Mouse (Mus musculus) spleen, postnatal 36 days (tissue): ENCODE measurements around the gene Krt8.

Experiments
- DNase-seq, 2 experiments: peaks; one replicate each; pipeline ENCODE4 v3.0.0; 2022; ENCODE audit warnings: low spot score in 2 of 2, mixed read lengths in 1 of 2

Krt8 gene

DNA sequence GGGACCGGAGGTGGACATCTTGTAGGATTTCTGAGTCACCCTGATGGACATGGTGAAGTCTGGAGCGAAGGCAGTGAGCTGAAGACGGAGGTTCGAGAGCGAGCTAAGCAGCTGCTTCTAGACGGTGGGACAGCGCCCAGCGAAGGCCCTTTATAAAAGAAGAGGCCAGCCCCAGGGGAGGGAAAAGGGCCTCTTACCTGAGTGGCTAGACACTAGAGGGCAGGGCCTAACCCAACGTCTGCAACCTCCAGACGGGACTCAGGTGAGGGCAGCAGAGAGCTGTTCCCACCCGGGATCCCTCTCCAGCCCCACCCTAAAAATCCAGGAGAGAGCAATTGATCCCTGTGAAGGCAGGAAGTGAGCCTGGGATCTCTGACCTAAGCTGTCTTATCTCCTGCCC, at the start of gene Krt8:
TSS of gene Krt8 (minus strand) at position 294 of the 400 bp plus-strand sequence.
- no peak for DNase-seq

DNA sequence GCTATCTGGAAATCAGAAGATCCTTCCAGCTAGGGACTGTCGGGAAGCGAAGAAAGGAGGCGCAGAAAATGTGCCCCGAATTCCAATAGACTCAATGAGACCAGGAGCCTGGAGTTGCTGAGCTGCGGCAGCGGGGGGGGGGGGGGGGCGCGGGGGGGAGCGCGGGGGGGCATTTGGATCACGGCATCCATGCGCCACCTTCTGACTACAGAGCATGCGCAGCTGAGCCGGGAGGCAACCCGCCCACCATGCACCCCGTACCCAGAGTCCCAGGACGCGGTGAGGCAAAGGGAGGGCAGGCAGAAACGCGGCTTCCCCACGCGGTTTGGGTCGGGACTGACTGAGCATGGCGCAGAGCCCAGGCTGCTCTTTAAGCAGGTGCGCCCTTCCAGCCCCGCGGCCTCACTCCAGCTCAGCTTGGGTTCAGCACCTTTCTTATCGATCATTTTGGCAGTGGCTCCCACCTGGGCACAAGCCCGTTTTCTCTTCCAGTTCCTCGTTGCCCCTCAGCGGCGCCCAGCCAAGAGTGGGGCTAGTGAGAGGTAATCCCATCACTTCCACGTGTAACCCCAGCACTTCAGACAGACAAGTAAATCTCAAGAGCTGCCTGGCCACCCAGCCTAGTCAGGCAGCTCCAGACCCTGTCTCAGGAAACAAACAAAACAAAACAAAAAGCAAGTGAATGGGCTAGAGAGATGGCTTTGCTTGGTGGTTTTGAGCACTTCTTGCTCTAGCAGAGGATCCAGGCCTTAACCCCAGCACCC, 47.8 kb upstream of the Krt8 start:
- DNase-seq: no peak

DNA sequence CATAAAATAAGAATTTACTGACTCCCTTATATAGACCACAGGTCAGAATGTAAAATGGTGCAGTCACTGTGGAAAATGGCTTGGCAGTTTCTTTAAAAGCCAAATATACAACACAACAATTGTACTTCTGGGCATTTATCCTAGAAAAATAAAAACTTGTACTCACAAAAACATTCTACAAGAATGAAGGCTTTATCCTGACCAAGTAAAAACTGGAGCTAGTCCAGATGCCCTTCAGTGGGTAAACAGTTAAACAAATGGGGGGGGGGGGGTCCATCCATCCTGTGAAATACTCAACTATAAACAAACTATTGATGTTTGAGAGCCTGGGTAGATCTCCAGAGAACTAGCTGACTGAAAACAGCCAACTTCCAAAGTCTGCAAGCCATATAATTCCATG, 45.6 kb upstream of the Krt8 start:
- DNase-seq: no peak

DNA sequence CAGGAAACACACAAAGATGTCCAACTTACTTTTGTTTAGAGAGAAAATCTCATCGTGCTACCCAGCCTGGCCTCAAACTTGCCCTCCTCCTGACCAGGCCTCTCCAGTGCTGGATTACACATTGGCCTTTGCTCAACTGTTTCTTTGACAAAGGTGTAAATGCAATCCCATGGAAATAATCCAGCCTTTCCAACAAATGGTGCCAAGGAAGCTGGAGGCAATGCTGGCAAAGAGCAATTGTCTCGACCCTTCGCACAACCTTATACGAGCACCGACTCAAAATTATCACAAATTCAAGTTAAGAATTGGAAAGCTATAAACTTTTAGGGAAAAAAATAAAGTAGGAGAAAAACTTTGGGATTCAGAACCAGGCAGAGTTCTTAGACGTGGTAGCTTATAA, 43.7 kb upstream of the Krt8 start:
- no peak for DNase-seq

DNA sequence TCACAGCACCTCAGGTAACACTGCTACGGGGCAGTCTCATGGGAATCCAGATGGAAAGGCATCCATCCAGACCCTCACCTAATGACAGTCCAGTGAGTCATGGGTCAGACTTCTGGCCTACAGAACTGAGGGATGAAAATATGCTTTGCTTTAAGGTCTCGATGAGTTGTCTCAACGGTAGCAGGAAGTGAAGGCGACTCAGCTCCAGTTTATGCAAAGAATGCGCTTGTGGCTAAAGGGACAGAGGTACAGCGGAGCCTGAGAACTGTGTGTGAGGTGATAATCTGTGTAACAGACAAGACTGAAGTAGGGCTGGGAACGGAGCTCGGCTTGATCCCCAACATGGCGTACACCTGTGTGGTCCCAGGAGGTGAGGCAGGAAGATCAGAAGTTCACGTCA, 41.4 kb upstream of the Krt8 start:
- DNase-seq: no peak

DNA sequence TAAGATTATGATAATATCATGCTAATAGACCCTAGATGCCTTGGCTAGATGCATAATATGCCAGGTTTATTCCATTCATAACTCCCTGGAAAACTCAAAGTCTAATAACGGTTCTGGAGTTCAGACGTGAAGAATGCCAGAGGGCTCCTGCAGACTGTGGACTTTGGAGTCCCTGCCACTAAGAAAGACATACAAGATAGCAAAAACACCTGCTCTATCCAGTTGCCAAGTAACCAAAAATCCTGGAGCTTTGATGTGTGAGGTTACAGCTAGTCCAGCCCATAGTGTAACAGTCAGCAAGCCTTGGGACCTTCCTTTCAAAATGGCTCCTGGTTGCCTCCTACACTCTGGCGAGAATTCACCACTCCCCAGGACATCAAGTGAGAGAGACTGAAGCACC, 40.5 kb upstream of the Krt8 start:
- DNase-seq: no peak

DNA sequence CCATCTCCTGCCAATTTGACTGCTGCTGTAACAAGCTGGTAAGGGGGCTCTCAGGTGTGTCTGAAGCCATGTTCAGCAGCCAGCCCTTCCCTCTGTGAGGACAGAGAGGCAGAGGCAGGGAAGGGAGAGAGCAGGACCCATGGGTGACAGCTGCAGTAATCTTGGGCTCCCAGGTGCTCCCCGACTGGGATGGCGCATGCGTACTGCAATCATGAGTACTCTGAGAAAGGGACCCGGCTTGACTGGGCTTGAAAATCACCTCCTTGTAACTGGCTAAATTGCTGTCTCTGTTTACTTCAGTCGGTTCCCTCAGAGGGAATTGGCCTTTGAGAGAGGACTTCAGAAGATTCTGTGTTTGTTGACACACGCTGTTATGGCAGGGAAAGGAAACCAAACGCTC, 37.7 kb upstream of the Krt8 start:
- no peak for DNase-seq

DNA sequence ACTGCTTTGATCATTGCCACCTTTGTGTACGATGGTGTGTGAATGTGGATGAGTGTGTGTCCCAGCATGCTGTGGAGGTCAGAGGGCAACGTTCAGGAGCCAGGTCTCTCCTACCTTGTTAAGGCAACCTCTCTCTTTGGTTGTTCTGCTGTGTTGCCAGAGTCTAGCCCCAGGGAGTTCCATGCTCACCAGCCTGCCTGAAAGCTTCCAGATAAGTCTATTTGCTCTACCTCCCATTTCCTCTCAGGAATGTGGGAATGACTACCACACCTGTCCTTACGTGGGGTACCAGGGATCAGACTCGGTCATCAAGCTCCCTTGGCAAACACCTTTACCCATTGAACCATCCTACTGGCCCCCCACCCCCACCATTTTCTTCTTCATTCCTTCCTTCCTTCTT, 36.0 kb upstream of the Krt8 start:
- no peak for DNase-seq

DNA sequence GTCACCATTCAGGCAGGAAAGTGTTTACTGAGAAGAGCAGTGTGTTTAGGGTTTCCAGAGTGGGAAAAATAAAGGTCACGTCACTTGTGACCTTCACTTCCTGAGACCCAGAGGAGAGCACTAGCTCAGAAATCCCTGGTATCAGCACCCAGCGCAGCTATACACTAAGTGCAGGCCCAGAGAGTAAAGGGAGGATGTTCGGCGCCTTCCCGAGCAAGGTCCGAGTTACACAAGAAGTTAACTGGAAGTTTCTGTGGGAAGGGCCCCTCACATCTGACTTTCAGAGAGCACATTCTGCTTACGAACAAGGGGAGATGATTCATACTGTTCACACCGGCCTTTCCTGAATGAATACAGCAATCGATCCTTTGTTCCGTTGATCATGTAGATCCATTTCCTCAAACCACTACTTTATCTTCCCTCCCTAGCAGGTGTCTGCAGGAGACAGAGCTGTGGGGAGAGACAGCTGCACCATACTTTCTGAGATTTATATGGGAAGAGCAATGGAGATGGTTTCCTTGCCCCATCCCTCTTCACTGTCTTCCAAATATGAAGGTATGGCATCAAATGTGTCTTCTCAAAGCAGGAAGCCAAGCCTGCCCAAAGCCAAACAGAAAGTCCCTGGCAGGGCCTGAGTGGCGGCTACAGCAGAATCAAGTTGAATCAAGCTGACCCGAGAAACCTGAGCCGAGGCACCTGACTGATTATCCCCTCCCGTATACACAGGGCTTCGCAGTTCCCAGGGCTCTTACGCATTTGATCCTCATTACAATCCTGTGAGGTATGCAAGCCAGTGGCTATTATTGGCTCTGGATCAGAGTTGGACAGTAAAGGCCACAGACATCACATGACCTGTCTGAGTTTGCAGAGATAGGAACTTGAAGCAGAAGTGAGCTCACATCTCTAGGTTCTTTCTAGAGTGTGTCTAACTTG, 30.1 kb upstream of the Krt8 start:
- DNase-seq: no peak

DNA sequence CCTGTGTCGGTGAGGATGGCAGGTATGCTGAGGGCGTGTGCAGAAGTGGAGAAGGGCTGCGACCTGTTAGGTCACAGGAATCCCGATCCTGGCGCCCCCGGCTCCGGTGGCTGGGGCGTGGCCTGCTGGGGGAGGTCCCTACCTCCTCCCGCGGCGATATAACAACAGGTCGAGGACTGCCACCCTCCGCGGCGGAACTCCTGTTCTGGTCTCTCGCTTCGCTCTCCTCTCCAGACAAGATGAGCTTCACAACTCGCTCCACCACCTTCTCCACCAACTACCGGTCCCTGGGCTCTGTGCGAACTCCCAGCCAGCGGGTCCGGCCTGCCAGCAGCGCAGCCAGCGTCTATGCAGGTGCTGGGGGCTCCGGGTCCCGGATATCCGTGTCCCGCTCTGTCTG, 23.8 kb upstream of the Krt8 start, which contains the start of gene Krt18:
TSS of gene Krt18 (plus strand) at position 141 of the 400 bp plus-strand sequence.
- DNase-seq: no peak

DNA sequence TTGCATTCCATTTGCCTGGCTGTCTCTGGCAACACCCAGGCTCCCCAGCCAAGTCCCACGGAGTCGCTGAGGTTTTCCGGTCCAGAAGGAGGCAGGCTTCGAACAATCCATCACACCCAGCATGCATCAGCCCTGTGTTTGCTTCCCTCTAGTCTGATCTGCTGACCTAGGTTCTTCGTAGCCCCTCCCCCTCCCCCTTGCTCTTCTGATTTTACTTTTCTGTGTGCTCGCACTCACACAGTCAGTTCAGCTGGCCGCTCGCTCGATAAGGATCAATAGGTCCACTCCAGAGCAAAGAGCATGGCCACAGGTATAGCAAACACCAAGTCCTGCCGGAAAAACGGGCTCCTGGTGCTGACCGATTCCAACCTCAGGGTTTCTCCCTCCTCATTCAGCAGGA, 22.1 kb upstream of the Krt8 start:
- no peak for DNase-seq

DNA sequence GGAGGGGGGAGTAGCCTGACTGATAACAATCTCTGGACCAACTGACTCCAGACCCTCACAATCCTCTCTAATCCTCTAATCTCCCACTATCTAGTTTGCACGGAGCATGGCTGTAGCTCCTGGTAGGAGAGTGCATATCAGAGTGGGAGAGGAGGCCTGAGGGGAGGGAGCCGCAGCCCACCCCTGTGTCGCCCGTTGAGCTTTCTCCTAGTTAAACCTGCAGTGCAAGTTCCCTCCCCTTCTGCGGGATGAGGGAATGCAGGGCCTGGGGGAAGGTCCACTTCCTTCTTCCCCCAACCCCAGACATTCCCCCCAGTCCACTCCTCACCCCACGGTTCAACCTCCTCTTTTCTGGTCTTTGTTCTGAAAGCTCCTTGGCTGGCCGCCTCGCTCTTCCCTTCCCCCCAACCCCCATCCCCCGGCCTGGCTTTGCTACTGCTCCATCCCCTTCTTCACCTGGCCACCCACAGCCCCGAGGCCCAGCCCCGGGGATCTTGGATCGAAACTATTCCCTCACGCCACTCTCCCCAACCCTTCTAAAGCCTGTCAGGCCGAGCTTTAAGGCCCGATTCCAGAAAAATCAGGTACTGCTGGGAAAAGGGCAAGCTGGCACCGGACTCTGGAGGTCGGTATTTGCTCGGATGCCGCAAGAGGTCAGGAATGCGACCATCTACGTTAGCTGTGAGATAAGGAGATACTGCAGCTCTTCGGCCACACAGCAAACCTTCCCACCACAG, 21.0 kb upstream of the Krt8 start:
- no peak for DNase-seq

DNA sequence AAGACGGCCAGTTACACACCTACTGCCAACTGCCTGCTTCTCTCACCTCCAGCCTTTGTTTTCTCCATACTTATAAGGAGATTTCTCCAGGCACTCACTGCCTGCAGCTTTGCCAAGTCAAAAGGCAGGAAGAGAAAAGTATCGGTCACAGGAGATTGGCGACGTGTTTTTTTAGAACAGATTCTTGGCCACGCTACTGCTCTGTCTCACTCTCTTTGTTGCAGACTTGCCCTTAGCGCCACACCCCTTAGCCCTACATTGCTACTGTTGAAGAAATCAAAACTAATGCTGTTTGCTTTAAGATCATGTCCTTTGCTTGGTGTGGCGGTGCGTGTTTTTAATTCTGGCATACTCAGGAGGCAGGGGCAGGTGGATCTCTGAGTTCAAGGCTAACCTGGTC, 19.6 kb upstream of the Krt8 start:
- no peak for DNase-seq

DNA sequence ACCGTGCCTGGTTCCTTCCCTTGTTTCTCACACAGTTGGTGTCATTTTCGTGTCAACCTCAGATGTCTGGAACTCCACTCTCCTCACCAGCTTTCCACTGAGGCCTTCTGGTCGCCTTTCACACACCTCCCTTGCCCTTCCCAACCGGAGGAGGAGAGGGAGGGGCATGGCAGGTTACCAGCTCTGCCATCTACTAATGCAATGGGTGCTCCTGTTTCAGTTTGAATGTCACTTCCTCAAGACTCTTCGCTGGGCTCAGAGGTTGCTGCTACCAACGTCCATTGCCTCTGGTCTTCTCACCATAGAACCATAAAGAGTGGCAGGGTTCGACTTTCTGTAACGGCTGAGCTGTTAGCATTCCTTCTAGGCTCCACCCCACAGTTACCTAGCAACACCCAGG, 18.2 kb upstream of the Krt8 start:
- DNase-seq: no peak

DNA sequence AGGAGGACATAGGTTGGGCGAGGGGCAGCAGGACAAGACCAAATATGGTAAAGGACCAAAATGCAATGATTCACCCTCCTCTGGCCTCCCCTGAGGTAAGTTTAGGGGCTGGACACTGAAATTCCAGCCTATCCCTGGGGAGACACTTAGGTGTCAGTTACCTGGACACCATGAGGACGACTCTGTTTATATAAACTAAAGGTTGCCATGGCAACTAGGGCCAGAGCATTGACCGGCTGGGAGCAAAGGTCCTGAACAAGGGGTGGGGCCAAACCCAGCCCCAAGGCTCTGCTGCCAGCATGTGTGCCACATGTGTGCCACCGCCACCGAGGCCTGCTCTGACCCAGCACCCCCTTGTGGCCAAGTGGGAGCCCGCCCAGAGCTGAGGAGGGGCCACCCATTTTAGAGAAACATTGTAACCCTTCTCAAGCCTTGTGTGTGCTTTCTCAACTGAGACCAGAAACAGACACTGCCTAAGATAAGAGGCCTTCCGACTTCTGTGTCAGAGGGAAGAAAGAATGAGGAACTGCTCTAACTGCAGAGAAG, 13.7 kb upstream of the Krt8 start:
- no peak for DNase-seq

DNA sequence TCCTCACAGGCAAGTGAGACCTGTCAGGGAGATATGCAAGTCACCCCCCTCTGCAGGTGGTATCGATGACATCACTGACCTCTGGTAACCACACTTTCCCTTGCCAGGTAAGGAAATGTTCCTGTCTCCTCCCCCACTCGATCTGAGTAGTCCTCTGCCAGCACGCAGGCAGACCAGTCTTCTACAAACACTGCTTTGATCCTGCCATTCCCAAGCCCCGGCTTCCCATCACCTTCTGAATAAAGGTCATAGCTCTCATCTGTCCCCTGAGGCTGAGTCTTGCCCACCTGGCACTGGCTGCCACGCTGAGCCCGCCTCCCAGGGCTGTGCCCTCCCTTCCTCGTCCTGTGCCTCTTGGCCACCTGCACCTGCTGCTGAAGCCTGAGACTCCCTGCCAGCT, 12.5 kb upstream of the Krt8 start:
- DNase-seq: no peak

DNA sequence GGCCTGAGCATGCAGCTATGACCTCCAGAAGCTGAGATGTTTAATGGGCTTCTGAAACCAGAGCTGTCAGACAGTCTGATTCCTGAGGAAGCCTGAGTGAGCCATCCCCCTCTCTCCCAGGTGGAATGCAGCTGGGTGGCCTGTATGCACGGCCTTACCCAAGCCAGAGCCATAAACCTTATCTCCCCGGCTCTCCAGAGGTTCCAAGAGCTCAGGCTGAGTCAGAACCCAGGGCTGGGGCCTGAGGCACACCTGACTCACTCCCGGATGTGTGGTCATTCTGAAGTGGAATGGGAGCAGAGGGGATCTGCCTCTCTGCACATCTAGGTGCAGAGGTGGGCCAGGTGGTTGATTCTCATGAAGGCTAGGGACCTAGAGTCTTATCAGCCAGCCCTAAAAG, 11.8 kb upstream of the Krt8 start:
- DNase-seq: no peak

DNA sequence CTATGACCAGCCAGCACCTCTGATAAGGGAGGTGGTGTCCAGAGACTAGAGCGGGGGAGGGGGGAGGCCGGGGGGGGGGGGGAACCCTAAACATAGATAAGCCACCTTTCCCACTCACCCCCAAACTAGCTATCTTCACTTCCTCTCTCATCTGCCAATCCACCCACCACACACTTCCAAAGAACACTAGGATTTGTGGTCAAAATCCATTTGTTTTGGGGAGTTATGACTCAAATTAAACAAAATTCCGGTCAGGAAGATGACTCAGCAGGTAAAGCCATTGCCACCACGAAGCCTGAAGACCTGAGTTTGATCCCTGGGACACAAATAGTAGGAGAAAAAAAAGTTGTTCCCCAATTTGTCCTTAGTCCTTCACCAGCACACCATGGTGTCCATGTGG, 10.6 kb upstream of the Krt8 start:
- no peak for DNase-seq

DNA sequence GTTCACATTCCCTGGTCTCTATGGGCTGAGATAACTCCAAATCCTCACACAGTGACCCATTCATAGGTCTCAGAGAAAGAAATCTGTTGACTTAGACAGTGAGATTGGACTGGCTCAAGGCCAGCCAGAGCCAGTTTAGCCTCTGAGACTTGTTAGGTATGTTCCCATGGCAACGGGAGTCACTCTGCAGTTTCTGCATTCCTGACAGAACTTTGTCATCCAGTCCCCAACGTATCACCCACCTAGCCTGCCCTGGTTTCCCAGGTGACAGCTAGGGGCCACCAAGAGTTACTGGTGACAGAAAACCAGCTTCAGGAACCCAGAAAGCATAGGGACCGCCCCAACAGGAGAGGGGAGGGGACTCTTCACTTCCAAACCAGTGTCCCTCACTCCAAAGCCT, 9.4 kb upstream of the Krt8 start:
- no peak for DNase-seq

DNA sequence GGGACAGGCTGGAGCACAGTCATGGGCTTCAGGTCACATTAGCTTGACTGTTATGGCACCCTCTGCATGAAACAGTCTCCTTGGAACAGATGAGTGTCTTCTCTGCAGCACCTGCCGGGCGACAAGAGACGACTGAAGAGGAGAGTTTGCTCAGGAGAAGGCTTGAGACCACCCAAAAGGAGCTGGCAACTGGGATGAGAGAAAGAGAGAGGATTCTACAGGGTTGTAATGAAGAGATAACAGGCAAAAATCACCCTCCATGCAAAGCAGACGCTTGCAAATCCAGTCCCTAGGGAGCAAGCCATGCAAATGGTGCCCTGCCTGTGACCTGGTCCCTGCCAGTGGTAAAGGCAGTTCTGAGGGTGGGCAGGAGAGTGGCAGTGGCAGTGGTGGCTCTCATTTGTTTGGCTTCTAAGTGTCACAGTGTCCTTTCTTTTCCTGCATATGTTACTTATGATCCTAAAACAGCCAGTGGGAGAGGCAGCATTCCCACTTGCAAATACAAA, 8.0 kb upstream of the Krt8 start:
- DNase-seq: peak; percentile 46 to 57

DNA sequence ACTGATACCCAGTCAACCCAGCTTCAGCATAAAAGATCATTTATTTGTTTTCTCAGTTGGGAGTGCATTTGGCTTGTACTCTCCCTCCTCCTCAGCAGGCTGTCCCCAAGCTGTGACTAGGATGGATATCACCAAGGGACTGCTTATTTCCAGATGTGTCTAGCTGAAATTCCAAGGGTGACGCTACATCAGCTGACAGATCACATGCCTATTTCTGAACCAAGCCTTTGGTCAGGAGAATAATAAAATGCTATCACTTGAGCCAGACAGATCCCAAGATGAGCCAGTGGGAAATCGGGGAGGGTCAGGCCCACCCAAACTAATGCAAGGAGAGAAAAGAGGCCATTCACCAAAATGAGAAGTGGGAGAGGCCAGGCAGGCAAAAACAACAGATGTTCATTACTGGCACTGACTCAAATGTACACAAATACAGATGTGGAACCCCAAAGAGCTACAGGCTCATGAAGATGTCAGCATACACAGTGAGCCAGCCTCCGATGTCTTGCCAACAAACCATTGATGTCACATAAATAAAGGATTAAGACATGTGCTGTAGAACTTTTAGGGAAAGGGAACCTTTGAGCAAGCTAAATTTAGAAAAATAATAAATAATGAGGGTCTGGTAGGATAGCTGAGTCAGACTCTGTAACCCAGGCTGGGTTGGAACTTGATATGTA, 6.4 kb upstream of the Krt8 start:
- no peak for DNase-seq
